Mouse (Mus musculus) neutrophil, adult 5-6 weeks (primary cell): ENCODE data around the gene Akap2. TPM values are rescaled to one million over a fixed set of nuclear protein-coding genes. Genes with fewer than 3 reads are reported as not detected.

Experiments
- ATAC-seq: fragments of 151-379, 151-347 bp; 2 replicates; pipeline ENCODE4 v1.8.0; 2017; ENCODE audit warnings: mild to moderate bottlenecking, moderate TSS enrichment; ENCODE audit not compliant: insufficient number of reproducible peaks, poor library complexity, low FRiP score, severe bottlenecking; ENCODE audit errors: extremely low read depth
- total RNA-seq: library from RNA; stranded (forward); fragments of 200-1000 nt; gene quantifications from 2 replicates; pipeline ENCODE4 v1.2.3, GENCODE M21; 2017

Gene Akap2
- total RNA-seq, 1 experiment from 2014 or later: 7.4 TPM

- ATAC-seq: no peak
These were observed 97.9 kb downstream of the Akap2 start for GRCm38 (mm10) chr4:57815355-57815754.

GRCm38 (mm10) chr4:57816146-57816545, 98.7 kb downstream of the Akap2 start:
- no peak for ATAC-seq

- no peak for ATAC-seq
These were observed 103.5 kb downstream of the Akap2 start for GRCm38 (mm10) chr4:57820839-57821374.

- no peak for ATAC-seq
These were observed 104.3 kb downstream of the Akap2 start for GRCm38 (mm10) chr4:57821556-57822356.

GRCm38 (mm10) chr4:57822641-57823040, 105.2 kb downstream of the Akap2 start:
- ATAC-seq: no peak

- ATAC-seq: no peak
These were observed 107.3 kb downstream of the Akap2 start for GRCm38 (mm10) chr4:57824626-57825240.

- no peak for ATAC-seq
These were observed 108.8 kb downstream of the Akap2 start for GRCm38 (mm10) chr4:57826272-57826671.

- ATAC-seq: no peak
These were observed 111.7 kb downstream of the Akap2 start for GRCm38 (mm10) chr4:57829131-57829530.

GRCm38 (mm10) chr4:57829740-57830139, 112.3 kb downstream of the Akap2 start:
- ATAC-seq: no peak

GRCm38 (mm10) chr4:57832318-57832717, 114.9 kb downstream of the Akap2 start:
- ATAC-seq: peak; percentile 31; the same call in 1 of the 2 replicates

- ATAC-seq: no peak
These were observed 115.6 kb downstream of the Akap2 start for GRCm38 (mm10) chr4:57833060-57833459.

- peak; percentile 43; the same call in 1 of the 2 replicates for ATAC-seq
These were observed 116.7 kb downstream of the Akap2 start for GRCm38 (mm10) chr4:57834141-57834540.

- no peak for ATAC-seq
These were observed 119.6 kb downstream of the Akap2 start for GRCm38 (mm10) chr4:57837089-57837488.

GRCm38 (mm10) chr4:57839343-57839742, 121.9 kb downstream of the Akap2 start:
- no peak for ATAC-seq

- ATAC-seq: no peak
These were observed 124.5 kb downstream of the Akap2 start for GRCm38 (mm10) chr4:57841911-57842310.

- no peak for ATAC-seq
These were observed 125.2 kb downstream of the Akap2 start for GRCm38 (mm10) chr4:57842472-57843305.

- no peak for ATAC-seq
These were observed 127.6 kb downstream of the Akap2 start for GRCm38 (mm10) chr4:57845031-57845431.

- ATAC-seq: no peak
These were observed 128.2 kb downstream of the Akap2 start for GRCm38 (mm10) chr4:57845541-57846210.
